Mouse (Mus musculus): Measurements from ENCODE around the gene Cxxc4. TPM values are rescaled to one million over a fixed set of nuclear protein-coding genes. Genes with fewer than 3 reads are reported as not detected.

Gene Cxxc4
- polyA plus RNA-seq, 1 experiment from 2014 or later: 4.3 TPM

MicroRNA genes within 50 kb of the gene (microRNA counts, 519-probe panel; counts per million panel counts)
- microRNA mmu-miR-1895: not detected

Small RNA genes within 50 kb of the gene (microRNA-seq; reads per million reads assigned to microRNA genes)
- not detected for gene Mir1895
